Mouse (Mus musculus) embryo, embryonic 10.5 days (tissue): ENCODE measurements around the gene Gm11757.
"Not testable (repeated sequence)": the region's sequence is repeated elsewhere in the genome, so short reads cannot be mapped to it uniquely, and the experiment has no call there.

Source experiments
- DNase-seq: peaks from one replicate; pipeline ENCODE4 v3.0.0-alpha.2; 2015; ENCODE audit warnings: low spot score

Gene Gm11757

DNA sequence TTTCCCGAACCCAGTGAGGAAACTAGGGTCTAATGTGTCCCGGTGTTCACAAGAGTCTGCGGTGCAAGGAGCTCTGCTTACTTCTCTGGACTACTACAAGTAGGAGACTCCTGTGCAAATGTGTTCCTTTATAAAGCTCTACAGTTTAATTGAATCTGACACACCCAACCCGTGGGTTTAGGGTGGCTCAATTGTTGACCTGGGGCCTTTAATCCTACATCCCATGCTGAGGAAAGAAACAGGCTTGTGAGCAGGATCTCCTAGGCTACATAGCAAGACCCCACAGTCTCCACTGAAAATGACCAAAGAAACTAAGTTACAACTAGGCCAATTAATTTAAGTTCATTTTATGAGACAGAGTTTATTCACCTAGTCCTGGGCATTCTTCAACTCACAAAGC is at the start of gene Gm11757:
Gm11757 (minus strand) TSS at position 101 of the 400 bp plus-strand sequence.
- DNase-seq, result not testable (repeated sequence)

DNA sequence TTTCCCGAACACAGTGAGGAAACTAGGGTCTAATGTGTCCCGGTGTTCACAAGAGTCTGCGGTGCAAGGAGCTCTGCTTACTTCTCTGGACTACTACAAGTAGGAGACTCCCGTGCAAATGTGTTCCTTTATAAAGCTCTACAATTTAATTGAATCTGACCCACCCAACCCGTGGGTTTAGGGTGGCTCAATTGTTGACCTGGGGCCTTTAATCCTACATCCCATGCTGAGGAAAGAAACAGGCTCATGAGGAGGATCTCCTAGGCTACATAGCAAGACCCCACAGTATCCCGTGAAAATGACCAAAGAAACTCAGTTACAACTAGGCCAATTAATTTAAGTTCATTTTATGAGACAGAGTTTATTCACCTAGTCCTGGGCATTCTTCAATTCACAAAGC is 29.7 kb upstream of the Gm11757 start, which contains the start of gene Gm11756:
Gm11756 (minus strand) TSS at position 101 of the 400 bp plus-strand sequence.
- not testable (repeated sequence) for DNase-seq

DNA sequence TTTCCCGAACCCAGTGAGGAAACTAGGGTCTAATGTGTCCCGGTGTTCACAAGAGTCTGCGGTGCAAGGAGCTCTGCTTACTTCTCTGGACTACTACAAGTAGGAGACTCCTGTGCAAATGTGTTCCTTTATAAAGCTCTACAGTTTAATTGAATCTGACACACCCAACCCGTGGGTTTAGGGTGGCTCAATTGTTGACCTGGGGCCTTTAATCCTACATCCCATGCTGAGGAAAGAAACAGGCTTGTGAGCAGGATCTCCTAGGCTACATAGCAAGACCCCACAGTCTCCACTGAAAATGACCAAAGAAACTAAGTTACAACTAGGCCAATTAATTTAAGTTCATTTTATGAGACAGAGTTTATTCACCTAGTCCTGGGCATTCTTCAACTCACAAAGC is 14.9 kb upstream of the Gm11757 start, which contains the start of gene Gm13871:
Gm13871 (minus strand) TSS at position 101 of the 400 bp plus-strand sequence.
- not testable (repeated sequence) for DNase-seq

DNA sequence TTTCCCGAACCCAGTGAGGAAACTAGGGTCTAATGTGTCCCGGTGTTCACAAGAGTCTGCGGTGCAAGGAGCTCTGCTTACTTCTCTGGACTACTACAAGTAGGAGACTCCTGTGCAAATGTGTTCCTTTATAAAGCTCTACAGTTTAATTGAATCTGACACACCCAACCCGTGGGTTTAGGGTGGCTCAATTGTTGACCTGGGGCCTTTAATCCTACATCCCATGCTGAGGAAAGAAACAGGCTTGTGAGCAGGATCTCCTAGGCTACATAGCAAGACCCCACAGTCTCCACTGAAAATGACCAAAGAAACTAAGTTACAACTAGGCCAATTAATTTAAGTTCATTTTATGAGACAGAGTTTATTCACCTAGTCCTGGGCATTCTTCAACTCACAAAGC is 14.7 kb downstream of the Gm11757 start, which contains the start of gene Gm11758:
Gm11758 (minus strand) TSS at position 101 of the 400 bp plus-strand sequence.
- not testable (repeated sequence) for DNase-seq
